Mouse (Mus musculus) right cerebral cortex, postnatal 25 days (tissue): ENCODE data around the gene Olfr1241.

Experiments used
- DNase-seq: peaks from one replicate; pipeline ENCODE4 v3.0.0; 2022

The Olfr1241 gene

DNA sequence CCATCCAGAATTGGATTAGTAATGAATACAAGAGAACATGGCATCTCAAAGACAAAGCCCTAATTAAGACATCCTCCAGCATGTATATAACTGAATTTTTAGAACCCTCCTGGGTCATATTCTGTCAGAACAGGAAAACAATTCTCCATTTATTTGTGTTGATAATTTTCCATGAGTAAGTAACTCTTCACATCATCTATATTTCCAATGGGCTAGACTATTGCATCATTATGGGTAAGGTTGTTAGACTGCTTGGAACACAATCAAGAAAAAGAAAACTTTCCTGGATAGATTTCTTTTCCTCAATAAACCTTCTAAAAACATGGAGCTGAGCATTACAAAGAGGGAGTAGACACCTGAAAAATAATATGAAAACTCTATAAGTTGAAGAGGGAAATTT is at the start of gene Olfr1241:
Gene Olfr1241, minus strand, starts transcription at position 101 of the 400 bp plus-strand sequence.
- DNase-seq = no peak

DNA sequence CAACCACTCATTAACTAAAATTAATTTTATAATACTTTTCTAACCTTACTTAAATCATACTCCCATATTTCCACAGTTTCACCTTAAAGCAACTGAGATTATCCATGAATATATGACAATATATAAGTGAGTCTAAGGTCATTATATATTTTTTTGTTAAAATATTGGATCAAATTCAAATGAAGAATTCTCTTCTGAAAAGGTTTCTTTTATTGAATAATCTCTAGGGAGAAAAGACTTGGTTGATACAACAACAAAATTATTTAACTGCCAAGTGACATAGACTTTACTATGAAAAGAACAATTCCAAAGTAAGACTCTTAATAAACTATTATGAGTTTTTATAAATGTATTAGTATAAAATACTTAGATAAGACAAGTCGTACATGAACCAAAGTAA is 44.5 kb upstream of the Olfr1241 start, which contains the start of gene Olfr1243:
Gene Olfr1243, minus strand, starts transcription at position 101 of the 400 bp plus-strand sequence.
- no peak for DNase-seq

DNA sequence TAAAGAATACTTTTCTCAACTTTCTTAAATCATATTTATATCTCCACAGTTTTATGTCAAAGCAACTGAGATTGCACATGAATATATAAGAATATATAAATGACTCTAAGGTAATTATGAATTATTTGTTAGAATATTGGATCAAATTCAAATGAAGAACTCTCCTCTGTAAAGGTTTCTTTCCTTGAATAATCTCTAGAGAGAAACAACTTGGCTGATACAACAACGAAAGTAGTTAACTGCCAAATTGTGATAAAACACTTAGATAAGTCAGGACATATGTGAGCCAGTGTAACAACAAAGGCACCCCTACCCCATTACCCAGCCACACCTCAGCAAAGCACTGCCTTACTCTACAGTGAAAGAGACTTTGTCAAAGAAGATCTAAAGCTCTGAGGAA is 11.3 kb upstream of the Olfr1241 start, which contains the start of gene Olfr1242:
Gene Olfr1242, minus strand, starts transcription at position 101 of the 400 bp plus-strand sequence.
- DNase-seq = no peak

- DNase-seq = no peak
Measured at GRCm38 (mm10) chr2:89442900-89443299, 44.0 kb downstream of the Olfr1241 start, which contains the start of gene Olfr1240. Olfr1240 (minus strand) TSS chr2:89443000.
